Mouse (Mus musculus): ENCODE results near the gene Arl8a.

Arl8a gene

DNA sequence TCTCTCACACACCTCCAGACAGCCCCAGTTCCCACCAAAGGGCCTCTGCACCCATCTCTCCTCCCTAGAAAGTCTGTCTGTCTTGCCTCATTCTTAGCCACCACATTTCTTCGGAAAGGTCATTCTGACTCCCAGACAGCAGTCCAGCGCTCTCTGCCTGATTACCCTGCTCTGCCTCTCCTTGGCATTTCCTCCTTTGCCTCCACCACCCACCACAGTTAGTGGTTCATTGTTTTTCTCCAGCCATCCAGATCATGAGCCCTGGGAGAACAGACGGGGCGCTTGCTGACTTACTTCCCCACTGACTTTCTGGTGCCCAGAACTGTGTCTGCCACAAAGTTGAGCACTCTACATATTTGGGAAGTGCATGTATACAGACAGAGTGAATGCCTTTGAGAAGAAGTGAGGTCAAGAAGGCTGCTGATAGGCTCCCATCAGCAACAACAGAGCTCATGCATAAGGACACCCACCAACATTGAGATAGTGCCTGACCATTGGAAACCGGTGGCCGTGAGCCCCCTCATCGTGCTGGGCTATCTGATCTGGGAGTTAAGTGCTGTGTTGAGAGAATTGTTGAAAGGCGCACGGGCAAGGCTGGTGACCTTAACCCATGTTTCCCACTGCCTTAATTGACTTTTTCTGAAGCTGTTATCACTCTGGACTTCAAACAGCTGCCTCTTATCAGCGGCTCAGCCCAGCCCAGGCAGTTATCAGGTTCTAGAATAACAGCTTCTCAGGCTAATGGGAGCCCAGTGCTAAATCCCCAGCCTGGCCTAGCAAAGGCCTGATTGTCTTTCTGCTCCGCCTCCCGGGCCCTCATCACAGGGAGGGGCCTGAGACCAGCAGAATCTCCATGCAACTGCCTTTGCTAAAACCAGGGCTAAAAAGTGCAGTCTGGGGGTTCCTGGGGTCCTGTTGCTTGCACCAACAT is 57.8 kb downstream of the Arl8a start:
- no peak for DNase-seq

DNA sequence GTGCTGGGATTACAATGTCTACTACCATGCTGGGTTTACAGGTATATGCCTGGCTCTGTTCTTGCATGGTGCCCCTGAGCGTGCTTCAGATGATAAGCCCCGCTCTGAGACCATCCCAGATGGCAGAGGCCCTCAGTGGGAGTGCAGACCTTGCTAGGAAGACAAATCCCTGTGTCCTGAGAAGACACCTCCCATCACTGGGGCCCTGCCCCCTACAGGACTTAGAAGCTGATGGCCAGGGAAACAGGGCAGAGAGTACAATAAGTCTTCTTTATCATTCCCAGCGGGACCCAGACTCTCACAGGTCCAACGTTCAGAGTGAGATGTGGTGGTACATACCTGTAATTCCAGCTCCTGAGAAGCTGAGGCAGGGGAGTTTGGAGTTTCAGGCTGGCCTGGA is 58.6 kb downstream of the Arl8a start:
- DNase-seq = no peak

Data from lung, postnatal 14 days (tissue).